Mouse (Mus musculus) MEL (cell line): ENCODE measurements around the gene Arl13b.
A peak's percentile ranks its signal among the peaks of the same experiment; 100 is the strongest.

Experiments used
- BHLHE40 ChIP-seq: IDR thresholded peaks from 2 replicates; pipeline ENCODE4 v1.6.1; 2012; ENCODE audit warnings: low read depth, mild to moderate bottlenecking, inconsistent platforms, low read length, improper control_type of control experiment, borderline replicate concordance
- CTCF ChIP-seq, 3 experiments: IDR thresholded peaks in 2 of 3; conservative IDR thresholded peaks in 1 of 3; 2 replicates each; pipeline ENCODE4 v1.5.1; 2011 to 2012; ENCODE audit warnings: low read length in 3 of 3, low read depth in 2 of 3, mild to moderate bottlenecking in 2 of 3, improper control_type of control experiment in 1 of 3, inconsistent platforms in 1 of 3, mixed read lengths in 1 of 3, moderate library complexity in 1 of 3; ENCODE audit not compliant: control insufficient read depth in 1 of 3, insufficient read depth in 1 of 3, poor library complexity in 1 of 3, severe bottlenecking in 1 of 3
- E2F4 ChIP-seq: IDR thresholded peaks from 2 replicates; pipeline ENCODE4 v1.6.1; 2011; ENCODE audit warnings: low read depth, low read length, improper control_type of control experiment, borderline replicate concordance
- ELF1 ChIP-seq: IDR thresholded peaks from 2 replicates; pipeline ENCODE4 v1.6.1; 2014; ENCODE audit warnings: low read depth, mild to moderate bottlenecking, inconsistent platforms, low read length, improper control_type of control experiment, moderate library complexity
- EP300 ChIP-seq, 2 experiments: IDR thresholded peaks; 2 replicates each; pipeline ENCODE4 v1.6.1; 2011; ENCODE audit warnings: improper control_type of control experiment in 2 of 2, low read length in 2 of 2, low read depth in 1 of 2, mild to moderate bottlenecking in 1 of 2
- GABPA ChIP-seq: IDR thresholded peaks from 2 replicates; pipeline ENCODE4 v1.6.1; 2012; ENCODE audit warnings: low read depth, mild to moderate bottlenecking, inconsistent platforms, low read length, improper control_type of control experiment, moderate library complexity
- GATA1 ChIP-seq: IDR thresholded peaks from 2 replicates; pipeline ENCODE4 v1.6.1; 2011; ENCODE audit warnings: low read depth, low read length, improper control_type of control experiment
- MAFK ChIP-seq: IDR thresholded peaks from 2 replicates; pipeline ENCODE4 v1.6.1; 2011; ENCODE audit warnings: low read depth, mild to moderate bottlenecking, low read length, improper control_type of control experiment, borderline replicate concordance
- MAX ChIP-seq: IDR thresholded peaks from 2 replicates; pipeline ENCODE4 v1.6.1; 2011; ENCODE audit warnings: low read length, improper control_type of control experiment
- MEF2A ChIP-seq: IDR thresholded peaks from 2 replicates; pipeline ENCODE4 v1.6.1; 2014; ENCODE audit warnings: low read depth, mild to moderate bottlenecking, inconsistent platforms, low read length, improper control_type of control experiment; ENCODE audit not compliant: poor library complexity, insufficient replicate concordance, severe bottlenecking; ENCODE audit errors: extremely low read depth
- POLR2A ChIP-seq, 2 experiments: IDR thresholded peaks; 2 replicates each; pipeline ENCODE4 v1.6.1; 2011 to 2012; ENCODE audit warnings: low read length in 2 of 2, mild to moderate bottlenecking in 2 of 2, control low read depth in 1 of 2, improper control_type of control experiment in 1 of 2, low read depth in 1 of 2, moderate library complexity in 1 of 2; ENCODE audit not compliant: control insufficient read depth in 1 of 2, insufficient read depth in 1 of 2, poor library complexity in 1 of 2
- SIN3A ChIP-seq: IDR thresholded peaks from 2 replicates; pipeline ENCODE4 v1.6.1; 2012; ENCODE audit warnings: low read length, improper control_type of control experiment, inconsistent platforms
- TAL1 ChIP-seq: IDR thresholded peaks from 2 replicates; pipeline ENCODE4 v1.6.1; 2012; ENCODE audit warnings: mild to moderate bottlenecking, inconsistent platforms, low read length, moderate library complexity, mixed read lengths

DNA sequence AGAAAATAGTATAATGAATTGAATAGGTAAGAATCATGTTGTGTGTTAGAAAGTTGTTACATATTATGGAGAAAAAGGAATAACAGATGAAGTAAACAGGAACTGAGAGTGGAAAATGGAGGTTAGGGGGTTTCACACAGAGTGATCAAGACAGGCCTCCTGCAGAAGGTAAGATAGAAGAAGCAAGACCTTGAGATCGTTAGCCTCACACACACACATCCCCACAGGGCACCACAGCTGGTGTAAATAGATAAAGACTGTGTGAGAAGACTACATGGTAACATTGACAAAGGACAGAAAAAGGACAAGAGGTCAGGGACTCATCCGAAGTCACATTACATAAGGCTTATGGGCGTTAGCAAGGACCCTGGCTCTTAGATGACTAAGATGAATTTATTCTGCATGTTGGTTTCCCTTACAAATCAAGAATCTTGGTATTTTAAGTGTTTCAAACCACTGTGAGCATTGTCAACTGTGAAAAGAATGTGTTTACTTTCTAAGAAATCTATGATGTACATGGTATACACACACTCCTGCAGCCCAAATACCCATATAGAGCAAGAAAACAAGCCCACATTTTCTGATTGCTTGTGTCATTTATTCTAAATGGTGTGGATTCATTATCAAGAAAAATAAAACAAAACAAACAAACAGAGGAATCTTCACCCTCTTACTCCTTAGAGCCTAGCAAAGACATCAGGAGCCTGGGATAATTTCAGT is 12.7 kb downstream of the Arl13b start:
- no peak for TF ChIP-seq ELF1
- no peak for TF ChIP-seq SIN3A
- no peak for TF ChIP-seq E2F4
- TF ChIP-seq CTCF (IDR thresholded peaks at IDR 0.05 in 2 of 3, conservative IDR thresholded peaks at IDR 0.05 in 1 of 3; ENCODE audit: control insufficient read depth in 1 of 3, insufficient read depth in 1 of 3, low read depth in 2 of 3, low read length in 3 of 3, poor library complexity in 1 of 3, severe bottlenecking in 1 of 3): no peak
- TF ChIP-seq MAFK: no peak
- TF ChIP-seq POLR2A (IDR thresholded peaks at IDR 0.05; ENCODE audit: control insufficient read depth in 1 of 2, insufficient read depth in 1 of 2, low read depth in 1 of 2, low read length in 2 of 2, poor library complexity in 1 of 2): no peak
- no peak for TF ChIP-seq GABPA
- TF ChIP-seq GATA1: peak; percentile 66
- TF ChIP-seq MEF2A: no peak
- TF ChIP-seq MAX: no peak
- no peak for TF ChIP-seq BHLHE40
- peak; percentile 63 to 77 for TF ChIP-seq EP300 (IDR thresholded peaks at IDR 0.05; ENCODE audit: low read depth in 1 of 2, low read length in 2 of 2)
- TF ChIP-seq TAL1: peak; percentile 85
